ENCODE assay signal across 13 mouse cellular contexts in the genomic region with DNA sequence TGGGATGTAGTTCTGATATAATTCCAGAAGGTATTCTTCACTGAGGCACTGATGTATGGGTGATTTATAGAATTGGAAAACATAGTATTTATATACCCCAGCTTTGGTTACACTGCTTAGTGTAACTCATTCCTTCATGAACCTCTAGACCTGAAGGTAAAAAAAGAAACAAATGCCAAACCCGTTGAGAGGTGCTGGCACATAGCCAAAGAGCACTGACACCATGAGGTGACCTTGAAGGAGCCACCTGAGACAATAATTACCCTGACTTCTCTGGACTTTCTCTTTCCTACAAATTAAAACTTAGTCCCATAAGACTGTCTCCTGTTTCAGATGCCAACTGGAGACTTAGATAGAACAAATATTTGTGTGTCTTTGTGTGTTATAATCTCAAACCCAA.
"Had no signal": no experiment of that assay in that cellular context is flagged by ENCODE, and none has a peak within 500 bp of the region (broad histone marks: within the 10 kb centered on the region; RNA-seq: fewer than 3 reads in every experiment).

No protein-coding gene starts in this region.

- H3K27ac ChIP-seq: limb, embryonic 12.5 days; limb, embryonic 15.5 days; liver, embryonic 14.5 days had no signal

- DNase-seq: left cerebral cortex, postnatal 4 days; liver, postnatal 0 days; lung, postnatal 14 days; lung, postnatal 4 days; midbrain, embryonic 14.5 days; thymus, adult 18-20 months; thymus, postnatal 36 days had no signal

- H3K4me2 ChIP-seq: limb, embryonic 12.5 days; limb, embryonic 15.5 days; liver, embryonic 11.5 days; midbrain, embryonic 11.5 days had no signal

- ATAC-seq: intestine, postnatal 0 days; liver, postnatal 0 days had no signal

- H3K4me3 ChIP-seq: limb, embryonic 12.5 days; limb, embryonic 15.5 days had no signal

- H3K27me3 ChIP-seq: limb, embryonic 12.5 days; limb, embryonic 15.5 days had no signal

- H3K9me3 ChIP-seq: limb, embryonic 12.5 days; limb, embryonic 15.5 days had no signal

- H3K36me3 ChIP-seq: limb, embryonic 12.5 days; limb, embryonic 15.5 days had no signal

- H3K9ac ChIP-seq: limb, embryonic 12.5 days; limb, embryonic 15.5 days; liver, embryonic 14.5 days; liver, postnatal 0 days had no signal
